Mouse (Mus musculus) cerebellum, adult 9-10 months (tissue): Measurements from ENCODE around the gene Tbc1d2b.

Experiments
- DNase-seq: peaks from one replicate; pipeline ENCODE4 v3.0.0; 2022

Tbc1d2b gene

GRCm38 (mm10) chr9:90241041-90241440, 29.6 kb downstream of the Tbc1d2b start:
- DNase-seq, result no peak

GRCm38 (mm10) chr9:90240560-90240959, 30.0 kb downstream of the Tbc1d2b start:
- DNase-seq, result no peak

- DNase-seq, result no peak
Measured at GRCm38 (mm10) chr9:90237232-90238062, 33.2 kb downstream of the Tbc1d2b start.

GRCm38 (mm10) chr9:90236817-90237216, 33.8 kb downstream of the Tbc1d2b start:
- DNase-seq, result no peak

GRCm38 (mm10) chr9:90235258-90235882, 35.2 kb downstream of the Tbc1d2b start:
- DNase-seq, result no peak

- no peak for DNase-seq
Measured at GRCm38 (mm10) chr9:90234786-90235185, 35.8 kb downstream of the Tbc1d2b start.

GRCm38 (mm10) chr9:90233906-90234419, 36.6 kb downstream of the Tbc1d2b start:
- DNase-seq, result no peak

GRCm38 (mm10) chr9:90232781-90233690, 37.6 kb downstream of the Tbc1d2b start:
- DNase-seq, result no peak

- no peak for DNase-seq
Measured at GRCm38 (mm10) chr9:90227171-90227570, 43.4 kb downstream of the Tbc1d2b start.

GRCm38 (mm10) chr9:90226742-90227096, 43.9 kb downstream of the Tbc1d2b start:
- no peak for DNase-seq

GRCm38 (mm10) chr9:90226081-90226741, 44.4 kb downstream of the Tbc1d2b start:
- DNase-seq, result no peak

GRCm38 (mm10) chr9:90222275-90222674, 48.3 kb downstream of the Tbc1d2b start:
- peak; percentile 68 for DNase-seq

- DNase-seq, result no peak
Measured at GRCm38 (mm10) chr9:90217501-90217900, 53.1 kb downstream of the Tbc1d2b start.

GRCm38 (mm10) chr9:90216259-90217001, 54.2 kb downstream of the Tbc1d2b start:
- DNase-seq, result no peak

- DNase-seq, result peak; percentile 59
Measured at GRCm38 (mm10) chr9:90213127-90213526, 57.5 kb downstream of the Tbc1d2b start.

GRCm38 (mm10) chr9:90208655-90209054, 61.9 kb downstream of the Tbc1d2b start:
- DNase-seq, result no peak

- no peak for DNase-seq
Measured at GRCm38 (mm10) chr9:90207808-90208207, 62.8 kb downstream of the Tbc1d2b start.

GRCm38 (mm10) chr9:90206500-90206899, 64.1 kb downstream of the Tbc1d2b start:
- DNase-seq, result peak; percentile 81

GRCm38 (mm10) chr9:90204396-90204915, 66.1 kb downstream of the Tbc1d2b start:
- DNase-seq, result no peak

GRCm38 (mm10) chr9:90203233-90203632, 67.4 kb downstream of the Tbc1d2b start:
- no peak for DNase-seq

GRCm38 (mm10) chr9:90201541-90201940, 69.1 kb downstream of the Tbc1d2b start:
- DNase-seq, result no peak

GRCm38 (mm10) chr9:90201096-90201495, 69.5 kb downstream of the Tbc1d2b start:
- DNase-seq, result no peak
